12 mouse cellular contexts compared by ENCODE assay signal in the genomic region with DNA sequence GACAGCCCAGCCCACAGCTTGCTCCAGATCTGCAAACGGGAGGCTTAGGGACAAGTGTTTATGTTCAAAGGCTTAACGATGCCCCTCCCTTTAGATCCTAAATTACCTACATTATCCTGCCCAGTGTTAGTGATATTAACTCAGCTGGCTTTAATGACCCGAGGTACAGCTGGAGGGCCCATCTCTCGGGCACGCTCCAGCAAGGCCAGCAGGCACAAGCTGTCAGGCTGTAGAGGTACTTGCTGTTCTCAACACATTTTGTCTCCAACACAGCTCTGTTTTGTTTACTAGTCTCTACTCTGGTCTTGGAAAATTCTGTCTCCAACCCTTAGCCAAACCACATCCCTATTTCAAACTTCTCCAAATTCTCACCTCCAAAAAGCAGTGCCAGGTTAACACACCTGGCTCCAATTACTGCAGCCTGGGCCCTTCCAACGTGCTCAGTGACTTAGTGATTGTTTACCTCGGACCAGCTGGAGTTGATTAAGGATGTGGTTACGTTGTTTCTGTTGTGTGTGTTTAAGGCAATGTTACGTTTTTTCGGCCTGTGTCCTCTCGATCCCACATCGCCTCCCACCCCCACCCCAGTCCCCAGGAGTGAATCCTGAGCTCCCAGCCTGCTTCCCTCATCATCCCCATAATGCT.
DNase-seq lines count a peak whose midpoint lies in the region; ATAC-seq and TF ChIP-seq lines count a peak whose summit lies in the region.
"Had no signal": no experiment of that assay in that cellular context is flagged by ENCODE, and none has a peak within 500 bp of the region (broad histone marks: within the 10 kb centered on the region; RNA-seq: fewer than 3 reads in every experiment).

No protein-coding gene starts in this region.

- no peak overlapping the region for H3K4me2 ChIP-seq in hindbrain, embryonic 12.5 days (replicated peaks)
- no peak overlapping the region for H3K4me2 ChIP-seq in hindbrain, embryonic 16.5 days (ENCODE audit: low read length)
- H3K4me2 ChIP-seq in embryonic facial prominence, embryonic 11.5 days (ENCODE audit: low read depth, low read length): no peak overlapping the region
- H3K4me2 ChIP-seq in limb, embryonic 14.5 days (replicated peaks; ENCODE audit: low read depth, low read length, severe bottlenecking): no peak overlapping the region

- 58% methylated on average over 12 of the region's 12 CpGs for WGBS in hindbrain, embryonic 12.5 days
- 66% methylated on average over 12 of the region's 12 CpGs for WGBS in hindbrain, embryonic 16.5 days
- 17% methylated on average over 12 of the region's 12 CpGs for WGBS in embryonic facial prominence, embryonic 11.5 days
- 10% methylated on average over 12 of the region's 12 CpGs for WGBS in limb, embryonic 14.5 days

- H3K27ac ChIP-seq in hindbrain, embryonic 12.5 days: 0 out of 2 replicates have a peak overlapping the region, but pooled peaks have one; percentile 35
- no peak overlapping the region for H3K27ac ChIP-seq in hindbrain, embryonic 16.5 days (ENCODE audit: low read depth, low read length)
- H3K27ac ChIP-seq in embryonic facial prominence, embryonic 11.5 days (replicated peaks; ENCODE audit: low read depth, low read length): peak overlapping the region; percentile 8; the same call in 1 of the 2 replicates
- peak overlapping the region; percentile 53 for H3K27ac ChIP-seq in limb, embryonic 14.5 days (replicated peaks; ENCODE audit: low read depth, low read length)

- no peak overlapping the region for H3K9ac ChIP-seq in hindbrain, embryonic 12.5 days
- no peak overlapping the region for H3K9ac ChIP-seq in hindbrain, embryonic 16.5 days (ENCODE audit: low read depth, low read length)
- no peak overlapping the region for H3K9ac ChIP-seq in embryonic facial prominence, embryonic 11.5 days (replicated peaks; ENCODE audit: low read length)
- H3K9ac ChIP-seq in limb, embryonic 14.5 days (ENCODE audit: low read depth, low read length, severe bottlenecking): no peak overlapping the region

- peak; percentile 95 for DNase-seq in NIH3T3 (ENCODE audit: low read depth)
- peak; percentile 96 for DNase-seq in embryonic facial prominence, embryonic 11.5 days (ENCODE audit: low spot score)
- peak; percentile 84 for DNase-seq in limb, embryonic 14.5 days (ENCODE audit: low spot score)
- no peak for DNase-seq in frontal cortex, postnatal 36 days (ENCODE audit: low spot score in 2 of 2)
- DNase-seq in right cerebral cortex, postnatal 14 days: no peak
- DNase-seq: heart, postnatal 10 days; layer of hippocampus, postnatal 36 days; thymus, postnatal 14 days had no signal

- no peaks in the 10 kb centered on the region for H3K9me3 ChIP-seq in hindbrain, embryonic 12.5 days (replicated peaks)
- H3K9me3 ChIP-seq in hindbrain, embryonic 16.5 days (ENCODE audit: control insufficient read depth, low read length): no peaks in the 10 kb centered on the region
- no peaks in the 10 kb centered on the region for H3K9me3 ChIP-seq in embryonic facial prominence, embryonic 11.5 days (replicated peaks; ENCODE audit: control insufficient read depth, low read length)
- no peaks in the 10 kb centered on the region for H3K9me3 ChIP-seq in limb, embryonic 14.5 days (ENCODE audit: control insufficient read depth, low read length)

- no peak for TF ChIP-seq POLR2A in limb, embryonic 14.5 days (IDR thresholded peaks at IDR 0.05; ENCODE audit: borderline replicate concordance, extremely low read depth, insufficient read depth, insufficient read length)

- H3K4me3 ChIP-seq in hindbrain, embryonic 12.5 days: no peak overlapping the region
- H3K4me3 ChIP-seq in hindbrain, embryonic 16.5 days (ENCODE audit: low read length): no peak overlapping the region
- H3K4me3 ChIP-seq in embryonic facial prominence, embryonic 11.5 days (ENCODE audit: low read depth, low read length): no peak overlapping the region
- no peak overlapping the region for H3K4me3 ChIP-seq in limb, embryonic 14.5 days (replicated peaks; ENCODE audit: low read length)

- no peak for ATAC-seq in hindbrain, embryonic 12.5 days (ENCODE audit: low FRiP score)
- no peak for ATAC-seq in hindbrain, embryonic 16.5 days
- peak; percentile 78 for ATAC-seq in embryonic facial prominence, embryonic 11.5 days (replicated peaks; ENCODE audit: insufficient number of reproducible peaks, low FRiP score, low TSS enrichment, low read depth)
- peak; percentile 52; the same call in 1 of the 2 replicates for ATAC-seq in limb, embryonic 14.5 days (ENCODE audit: low FRiP score, low read depth)
- ATAC-seq in cerebellum, adult (ENCODE audit: insufficient number of reproducible peaks, low FRiP score, low TSS enrichment): no peak

- H3K27me3 ChIP-seq in hindbrain, embryonic 12.5 days: no peaks in the 10 kb centered on the region
- H3K27me3 ChIP-seq in hindbrain, embryonic 16.5 days (replicated peaks; ENCODE audit: control insufficient read depth, insufficient read depth, low read length): no peaks in the 10 kb centered on the region
- no peaks in the 10 kb centered on the region for H3K27me3 ChIP-seq in embryonic facial prominence, embryonic 11.5 days (ENCODE audit: control insufficient read depth, insufficient read depth, low read length)
- H3K27me3 ChIP-seq in limb, embryonic 14.5 days (ENCODE audit: control insufficient read depth, insufficient read depth, low read length): no peaks in the 10 kb centered on the region
- H3K27me3 ChIP-seq: CH12.LX had no signal

- H3K4me1 ChIP-seq in hindbrain, embryonic 12.5 days: peaks cover 10% of the 10 kb centered on the region
- H3K4me1 ChIP-seq in hindbrain, embryonic 16.5 days (ENCODE audit: control insufficient read depth, insufficient read depth, low read depth, low read length): no peaks in the 10 kb centered on the region
- H3K4me1 ChIP-seq in embryonic facial prominence, embryonic 11.5 days (ENCODE audit: control insufficient read depth, insufficient read depth, low read length): 0 out of 2 replicates have a peak, but pooled peaks cover 7% of the 10 kb centered on the region
- peaks cover 47% of the 10 kb centered on the region for H3K4me1 ChIP-seq in limb, embryonic 14.5 days (ENCODE audit: control insufficient read depth, insufficient read depth, low read length)

- no peaks in the 10 kb centered on the region for H3K36me3 ChIP-seq in hindbrain, embryonic 12.5 days
- no peaks in the 10 kb centered on the region for H3K36me3 ChIP-seq in hindbrain, embryonic 16.5 days (ENCODE audit: control insufficient read depth, insufficient read depth, low read length)
- no peaks in the 10 kb centered on the region for H3K36me3 ChIP-seq in embryonic facial prominence, embryonic 11.5 days (replicated peaks; ENCODE audit: control insufficient read depth, insufficient read depth, low read depth, low read length)
- no peaks in the 10 kb centered on the region for H3K36me3 ChIP-seq in limb, embryonic 14.5 days (ENCODE audit: control insufficient read depth, insufficient read depth, low read length)

Comparison
In these comparisons a context has a peak if more than half of its experiments do, and no peak if none do; other contexts are left out.
1. ATAC-seq: peak in embryonic facial prominence, embryonic 11.5 days (single experiment) and limb, embryonic 14.5 days (single experiment); none in hindbrain, embryonic 12.5 days (single experiment), hindbrain, embryonic 16.5 days (single experiment) and cerebellum, adult (single experiment).
2. DNase-seq: peak in NIH3T3 (single experiment), embryonic facial prominence, embryonic 11.5 days (single experiment) and limb, embryonic 14.5 days (single experiment); none in frontal cortex, postnatal 36 days (0 of 2) and right cerebral cortex, postnatal 14 days (single experiment).